Mouse (Mus musculus): ENCODE results near the gene Shkbp1.

DNA sequence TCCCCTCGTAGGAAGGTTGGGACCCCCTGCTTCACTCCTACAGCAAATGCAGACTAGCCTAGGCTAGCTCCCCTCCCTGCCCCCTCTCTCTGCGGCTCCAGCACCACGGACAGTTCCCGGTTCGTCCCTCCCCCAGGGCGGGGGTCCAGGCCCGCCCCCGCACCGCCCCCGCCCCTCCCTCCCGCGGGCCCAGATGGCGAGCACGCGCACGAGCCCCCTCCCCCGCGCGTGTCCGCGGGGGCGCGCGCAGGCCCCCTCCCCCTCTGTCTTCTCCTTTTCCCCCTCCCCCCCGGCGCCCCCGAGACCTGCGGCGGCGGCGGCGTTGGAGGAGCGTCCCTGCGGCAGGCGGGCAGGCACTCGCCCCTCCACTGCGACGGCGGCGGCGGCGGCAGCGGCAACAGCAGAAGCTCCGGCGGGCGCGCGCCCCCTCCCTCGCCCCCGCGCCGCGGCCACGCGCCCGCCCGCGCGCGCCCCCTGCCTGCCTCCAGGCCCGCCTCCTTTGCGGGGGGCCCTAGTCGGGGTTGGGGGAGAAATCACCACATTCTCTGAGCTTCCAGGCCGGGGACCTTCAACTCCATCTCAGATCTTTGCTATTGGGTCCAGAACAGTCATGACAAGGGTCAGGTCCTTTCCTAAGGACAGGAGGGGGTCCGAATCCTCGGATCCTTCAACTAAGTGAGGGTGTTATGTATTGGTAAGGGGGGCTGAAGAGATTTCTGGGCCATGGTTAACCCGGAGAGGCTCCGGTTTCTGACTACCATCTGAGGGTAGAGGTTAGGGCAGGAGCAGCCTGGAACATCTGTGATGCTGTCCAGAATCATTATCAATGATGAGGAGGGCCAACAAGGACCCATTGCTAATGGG is 40.6 kb upstream of the Shkbp1 start:
- TF ChIP-seq POLR2A (IDR thresholded peaks at IDR 0.05; ENCODE audit: insufficient read depth, low read length) (no peak), CTCF (IDR thresholded peaks at IDR 0.05; ENCODE audit: low read depth, low read length) (no peak), EP300 (IDR thresholded peaks at IDR 0.05; ENCODE audit: insufficient read depth, low read depth, low read length) (peak; percentile 79; the same call in 1 of the 2 replicates)

Data from ES-Bruce4 (cell line).